Comparison of ENCODE assay signal across 11 mouse cellular contexts in the genomic region with DNA sequence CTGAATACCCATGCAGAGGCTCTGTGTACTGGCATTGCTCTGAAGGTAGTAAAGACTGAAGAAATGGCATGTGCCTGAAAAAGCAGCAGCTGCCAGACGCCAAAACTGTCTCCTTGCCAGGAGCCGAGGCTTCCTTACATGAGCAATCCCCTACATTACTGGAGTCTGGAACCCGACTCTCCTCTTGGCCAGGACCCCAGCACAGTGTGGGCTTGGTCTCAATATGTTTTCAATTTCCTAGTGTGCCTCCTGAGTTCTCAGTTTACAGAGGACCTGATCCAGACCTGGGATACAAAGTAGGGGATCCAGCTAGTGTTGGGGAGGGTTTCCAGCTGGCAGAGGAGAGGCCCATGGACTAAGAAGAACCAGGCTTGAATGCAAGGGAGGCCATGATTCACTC.
DNase-seq lines count a peak whose midpoint lies in the region; ATAC-seq lines count a peak whose summit lies in the region.
"Had no signal": no experiment of that assay in that cellular context is flagged by ENCODE, and none has a peak within 500 bp of the region (broad histone marks: within the 10 kb centered on the region; RNA-seq: fewer than 3 reads in every experiment).

No protein-coding gene starts in this region.

- no peaks in the 10 kb centered on the region for H3K36me3 ChIP-seq in embryonic facial prominence, embryonic 13.5 days
- H3K36me3 ChIP-seq in hindbrain, embryonic 10.5 days: no peaks in the 10 kb centered on the region
- H3K36me3 ChIP-seq: lung, embryonic 15.5 days; midbrain, embryonic 10.5 days had no signal

- H3K9me3 ChIP-seq in embryonic facial prominence, embryonic 13.5 days: no peaks in the 10 kb centered on the region
- H3K9me3 ChIP-seq in hindbrain, embryonic 10.5 days: no peaks in the 10 kb centered on the region
- H3K9me3 ChIP-seq: lung, embryonic 15.5 days; midbrain, embryonic 10.5 days had no signal

- peak; percentile 87 for ATAC-seq in embryonic facial prominence, embryonic 13.5 days (ENCODE audit: insufficient number of reproducible peaks, insufficient read depth, low FRiP score, low TSS enrichment, low read depth)
- no peak for ATAC-seq in megakaryocyte-erythroid progenitor cell, adult 5-6 weeks (replicated peaks; ENCODE audit: low FRiP score, low TSS enrichment, poor library complexity, severe bottlenecking)

- DNase-seq in layer of hippocampus, adult 11-12 months (ENCODE audit: low spot score): peak; percentile 17
- DNase-seq in layer of hippocampus, adult 9-10 months (ENCODE audit: low spot score): no peak
- peak; percentile 26 for DNase-seq in gastrocnemius, postnatal 10 days
- DNase-seq in right cerebral cortex, postnatal 10 days (ENCODE audit: low spot score in 2 of 2): peak; percentile 36 to 40
- no peak for DNase-seq in hindbrain, embryonic 10.5 days (ENCODE audit: low spot score)
- DNase-seq: kidney, adult 18-20 months; retina, postnatal 1 day had no signal

- H3K4me2 ChIP-seq in embryonic facial prominence, embryonic 13.5 days: no peak overlapping the region
- H3K4me2 ChIP-seq: lung, embryonic 15.5 days had no signal

- H3K4me3 ChIP-seq in embryonic facial prominence, embryonic 13.5 days: no peak overlapping the region
- H3K4me3 ChIP-seq in hindbrain, embryonic 10.5 days: no peak overlapping the region
- H3K4me3 ChIP-seq: lung, embryonic 15.5 days; midbrain, embryonic 10.5 days had no signal

- H3K27me3 ChIP-seq in embryonic facial prominence, embryonic 13.5 days: no peaks in the 10 kb centered on the region
- no peaks in the 10 kb centered on the region for H3K27me3 ChIP-seq in hindbrain, embryonic 10.5 days (ENCODE audit: insufficient read depth, poor library complexity, severe bottlenecking)
- H3K27me3 ChIP-seq: lung, embryonic 15.5 days had no signal

- 16% methylated on average over 3 of the region's 3 CpGs for WGBS in embryonic facial prominence, embryonic 13.5 days
- WGBS in hindbrain, embryonic 10.5 days: 78% methylated on average over 3 of the region's 3 CpGs

- peak overlapping the region; percentile 62; the same call in 1 of the 2 replicates for H3K27ac ChIP-seq in embryonic facial prominence, embryonic 13.5 days
- H3K27ac ChIP-seq in hindbrain, embryonic 10.5 days: no peak overlapping the region
- H3K27ac ChIP-seq: lung, embryonic 15.5 days; midbrain, embryonic 10.5 days had no signal

- no peak overlapping the region for H3K9ac ChIP-seq in embryonic facial prominence, embryonic 13.5 days
- H3K9ac ChIP-seq: lung, embryonic 15.5 days had no signal

- peaks cover 24% of the 10 kb centered on the region for H3K4me1 ChIP-seq in embryonic facial prominence, embryonic 13.5 days
- no peaks in the 10 kb centered on the region for H3K4me1 ChIP-seq in hindbrain, embryonic 10.5 days (replicated peaks)
- H3K4me1 ChIP-seq: lung, embryonic 15.5 days; midbrain, embryonic 10.5 days had no signal

Comparison
In these comparisons a context has a peak if more than half of its experiments do, and no peak if none do; other contexts are left out.
1. DNase-seq: peak in layer of hippocampus, adult 11-12 months (single experiment), gastrocnemius, postnatal 10 days (single experiment) and right cerebral cortex, postnatal 10 days (2 of 2); none in layer of hippocampus, adult 9-10 months (single experiment) and hindbrain, embryonic 10.5 days (single experiment).